Mouse (Mus musculus) cerebellum, postnatal 25 days (tissue): ENCODE measurements around the gene Alyref.
"Not testable (repeated sequence)": the region's sequence is repeated elsewhere in the genome, so short reads cannot be mapped to it uniquely, and the experiment has no call there.

Experiments used
- DNase-seq, 2 experiments: peaks; one replicate each; pipeline ENCODE4 v3.0.0; 2021; ENCODE audit warnings: mixed read lengths in 2 of 2

Gene Alyref

GRCm38 (mm10) chr11:120598990-120599549 lies 905 bp upstream of the Alyref start:
- DNase-seq: peak in 1 of 2 experiments; percentile 25

DNA sequence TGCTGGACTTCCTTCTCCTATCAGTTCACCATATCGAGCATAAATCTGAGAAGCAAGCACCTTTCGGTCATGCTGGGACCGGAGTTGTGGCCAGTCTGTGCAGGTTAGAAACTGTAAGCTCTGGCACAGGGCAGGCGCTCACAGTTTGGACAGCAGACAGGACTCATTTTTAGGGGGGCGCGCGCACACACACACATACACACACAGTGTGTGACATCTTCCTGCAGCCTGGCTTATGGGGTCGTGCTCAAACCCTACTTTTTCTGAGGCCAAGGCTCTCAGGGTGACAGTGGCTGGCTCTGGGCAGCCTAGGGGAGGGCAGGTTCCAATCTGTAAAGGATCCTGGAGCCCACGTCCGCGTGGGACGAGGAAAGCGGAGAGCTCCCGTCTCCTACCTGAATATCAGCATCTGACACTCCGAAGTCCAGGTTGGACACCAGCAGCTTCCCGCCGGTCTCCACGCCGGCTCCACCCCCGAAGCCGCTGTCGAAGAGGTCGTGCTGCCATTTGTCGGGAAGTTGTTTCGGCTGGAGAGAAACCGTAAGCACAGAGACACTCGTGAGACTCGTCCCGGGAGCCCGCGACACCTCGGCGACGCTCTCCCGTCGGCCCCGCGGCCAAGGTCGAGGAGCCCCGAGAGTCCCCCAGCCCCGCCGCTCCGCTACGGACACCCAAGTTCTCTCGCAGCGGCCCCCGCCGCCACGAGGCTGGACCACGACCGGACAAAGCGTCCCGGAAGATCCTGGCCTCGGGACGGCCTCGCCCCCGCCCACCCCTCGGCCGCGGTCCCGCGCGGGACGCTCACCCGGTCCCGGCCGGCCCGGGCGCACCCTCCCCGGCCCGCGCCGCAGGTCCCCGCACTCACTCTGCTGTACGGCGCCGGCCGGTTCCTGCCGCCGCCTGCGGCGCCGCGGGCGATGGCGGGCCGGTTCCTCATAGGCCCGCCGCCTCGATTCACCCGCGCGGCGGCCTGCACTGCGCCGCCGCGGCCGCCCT lies 627 bp downstream of the Alyref start:
- no peak for DNase-seq

- DNase-seq: no peak
These were observed 9.6 kb downstream of the Alyref start for GRCm38 (mm10) chr11:120588531-120588930.

GRCm38 (mm10) chr11:120583937-120584336 lies 14.2 kb downstream of the Alyref start:
- no peak for DNase-seq

GRCm38 (mm10) chr11:120582982-120583293 lies 15.2 kb downstream of the Alyref start:
- DNase-seq: not testable (repeated sequence)

DNA sequence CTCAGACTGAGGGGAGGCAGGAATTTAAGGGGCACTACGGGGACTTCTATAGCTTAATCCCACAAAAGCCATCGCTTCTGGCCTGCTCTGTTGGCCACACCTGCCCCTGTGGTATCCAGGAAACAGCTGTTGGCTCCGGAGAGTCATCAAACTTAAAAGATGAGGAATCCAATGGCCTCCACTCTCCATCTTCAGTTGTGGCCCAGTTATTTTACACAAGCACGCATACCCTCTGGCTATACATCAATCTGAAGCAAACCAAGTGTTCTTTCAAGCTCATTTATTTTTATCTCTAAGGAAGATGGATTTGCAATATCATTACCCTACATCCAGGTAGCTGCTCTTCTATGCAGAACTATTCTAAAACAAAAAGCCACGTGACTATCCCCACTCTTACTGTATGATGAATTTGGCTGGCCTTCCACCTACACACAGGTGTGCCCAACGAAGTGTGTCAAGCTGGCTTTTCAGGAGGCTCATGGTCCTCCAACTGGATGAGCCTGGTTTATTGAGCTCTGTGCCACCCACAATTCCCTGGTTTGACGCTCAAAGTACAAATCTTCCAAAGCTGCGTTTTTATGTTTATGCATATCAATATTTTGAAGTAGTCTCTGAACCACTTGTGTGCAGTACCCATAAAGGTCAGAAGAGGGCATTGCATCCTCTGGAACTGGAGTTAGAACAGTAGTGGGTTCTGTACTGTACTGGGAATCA lies 15.7 kb downstream of the Alyref start:
- peak in 1 of 2 experiments; percentile 56 for DNase-seq

- peak; percentile 93 to 94 for DNase-seq
These were observed 16.5 kb downstream of the Alyref start, which contains the start of gene Arhgdia for GRCm38 (mm10) chr11:120581490-120582267. Gene Arhgdia, minus strand, starts transcription at chr11:120581624.

- peak; percentile 62 to 66 for DNase-seq
These were observed 17.3 kb downstream of the Alyref start for GRCm38 (mm10) chr11:120580871-120581331.

GRCm38 (mm10) chr11:120580190-120580589 lies 18.0 kb downstream of the Alyref start:
- DNase-seq: peak in 1 of 2 experiments; percentile 52

DNA sequence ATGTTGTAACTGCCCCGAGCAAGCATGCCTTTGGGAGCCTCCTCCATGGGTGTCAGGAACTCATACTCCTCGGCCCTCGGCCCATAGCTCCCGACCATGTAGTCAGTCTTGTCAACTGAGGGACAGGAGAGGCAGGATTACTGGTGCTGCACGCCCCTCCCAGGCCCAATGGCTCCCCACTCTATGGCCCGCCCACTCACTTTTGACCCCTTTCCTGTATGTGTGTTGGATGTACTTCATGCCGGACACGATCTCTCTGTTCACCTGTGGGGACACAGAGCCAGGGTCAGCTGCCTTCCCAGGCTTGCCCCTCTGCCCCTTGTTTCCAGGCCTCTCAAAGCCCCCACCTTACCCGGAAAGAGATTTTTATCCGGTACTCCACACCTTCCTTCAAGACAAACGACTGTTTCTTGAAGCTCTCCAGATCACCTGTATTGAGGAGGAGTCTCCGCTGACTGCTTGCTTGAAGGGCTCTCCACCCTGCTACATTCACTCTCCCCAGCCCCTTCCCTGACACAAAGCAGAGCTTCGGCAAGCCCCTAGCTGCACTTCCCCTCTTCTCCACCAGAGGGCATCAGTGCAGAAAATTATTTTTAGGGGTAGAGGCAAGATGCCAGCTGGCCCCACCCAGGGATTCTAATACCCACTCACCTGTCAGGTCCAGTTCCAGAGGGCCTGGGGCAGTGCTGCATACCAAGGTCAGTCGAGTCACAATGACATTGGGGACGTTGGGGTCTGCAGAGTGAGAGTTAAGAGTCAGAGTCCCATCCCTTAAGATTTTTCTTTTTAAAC lies 18.7 kb downstream of the Alyref start:
- peak; percentile 83 to 87 for DNase-seq

GRCm38 (mm10) chr11:120578694-120579243 lies 19.4 kb downstream of the Alyref start:
- no peak for DNase-seq

DNA sequence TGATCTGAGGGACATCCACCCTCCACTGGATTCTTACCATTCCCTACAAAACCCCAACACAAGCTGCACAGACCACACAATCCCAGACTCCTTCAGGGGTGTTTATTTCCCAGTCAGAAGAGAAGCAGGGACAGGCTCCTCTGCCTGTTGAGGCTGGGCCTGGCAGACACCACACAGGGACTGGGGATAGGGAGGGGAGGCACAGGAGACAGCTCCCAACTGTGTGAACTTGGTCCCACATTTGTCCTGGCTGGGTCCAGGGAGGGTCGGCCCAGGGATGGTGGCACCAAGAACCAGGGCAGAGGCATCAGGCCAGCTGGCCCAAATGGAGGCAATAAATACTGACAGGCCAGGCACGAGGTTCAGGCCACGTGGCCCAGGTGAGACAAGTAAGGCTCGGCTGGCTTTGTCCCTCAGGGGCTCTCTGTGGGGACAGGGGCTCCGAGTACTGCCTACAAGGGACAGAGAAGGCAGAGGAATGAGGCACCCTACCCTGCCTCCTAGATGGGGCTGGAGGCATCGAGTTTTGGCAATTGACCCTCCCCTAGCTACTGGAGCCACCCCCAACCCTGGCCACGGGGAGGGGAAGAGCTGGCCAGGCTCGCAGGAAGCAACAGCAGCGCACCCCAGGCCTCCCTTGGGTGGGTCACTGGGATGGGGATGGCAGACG lies 20.0 kb downstream of the Alyref start:
- DNase-seq: peak in 1 of 2 experiments; percentile 28

DNA sequence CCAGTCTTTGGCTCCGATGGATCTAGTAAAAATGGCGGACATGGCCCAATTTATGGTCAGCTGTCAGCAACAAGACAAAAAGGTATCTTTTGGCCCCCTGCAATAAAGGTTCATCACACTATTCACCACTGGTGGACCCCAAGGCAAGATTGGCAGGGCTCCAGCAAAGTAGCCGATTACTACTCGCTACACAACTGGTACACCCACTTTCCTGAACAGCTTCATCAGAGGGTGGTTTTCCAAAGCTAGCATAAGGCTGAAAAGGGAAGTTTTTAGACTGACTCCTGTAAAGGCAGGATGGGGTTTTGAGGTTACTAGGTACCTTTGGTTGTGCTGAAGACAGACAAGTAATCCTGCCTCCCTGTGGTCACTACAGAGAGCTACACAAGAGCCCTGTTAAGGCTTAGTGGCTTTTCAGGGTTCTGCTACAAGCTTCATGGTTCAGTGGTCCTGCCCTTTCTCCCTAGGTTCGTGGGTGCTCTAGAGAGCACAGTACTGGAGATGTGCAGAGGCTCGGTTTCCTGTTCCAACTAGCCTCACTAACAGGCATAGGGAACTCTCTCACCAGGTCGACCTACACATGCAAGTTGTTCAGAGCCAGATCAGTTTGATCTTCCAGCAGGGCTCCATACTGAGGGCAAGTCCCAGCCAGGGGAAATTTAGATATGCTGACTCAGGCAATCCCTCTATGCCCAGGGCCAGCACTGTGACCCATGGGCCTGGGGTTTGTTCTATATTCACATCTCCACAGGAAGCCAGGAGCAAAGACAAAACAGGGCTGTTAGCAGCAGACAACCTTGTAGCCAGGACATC lies 20.7 kb downstream of the Alyref start:
- peak; percentile 27 to 56 for DNase-seq

DNA sequence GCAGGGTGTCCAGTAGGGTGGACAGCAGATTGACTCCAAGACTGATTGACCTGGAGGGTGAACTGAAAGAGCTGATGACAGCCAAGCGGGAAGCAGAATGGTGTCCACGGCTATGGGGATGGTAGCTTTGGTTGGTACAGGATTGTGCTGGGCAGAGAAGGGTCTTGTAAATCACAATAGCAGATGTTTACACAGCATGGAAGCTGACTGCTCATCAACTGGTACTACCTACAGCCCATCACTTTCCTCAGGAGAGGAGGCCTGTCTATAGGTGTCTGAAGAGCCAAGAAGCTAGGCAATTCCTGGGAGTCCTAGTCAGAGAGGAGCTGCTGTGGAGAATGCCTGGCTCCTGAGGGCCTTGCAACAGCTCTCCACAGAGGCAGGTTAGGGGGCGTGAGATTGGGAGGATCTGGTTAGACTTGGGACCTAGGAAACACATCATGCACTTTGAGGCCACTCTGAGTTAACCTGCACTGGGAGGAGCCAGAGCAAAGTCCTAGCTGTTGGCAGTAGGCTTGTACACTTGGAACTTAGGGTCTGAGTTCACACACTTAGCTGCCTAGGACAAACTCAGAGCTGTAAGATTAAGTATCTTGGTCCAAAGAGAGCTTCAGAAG lies 21.7 kb downstream of the Alyref start:
- no peak for DNase-seq

GRCm38 (mm10) chr11:120575940-120576339 lies 22.2 kb downstream of the Alyref start:
- no peak for DNase-seq

- DNase-seq: no peak
These were observed 23.1 kb downstream of the Alyref start for GRCm38 (mm10) chr11:120575046-120575445.

- no peak for DNase-seq
These were observed 23.9 kb downstream of the Alyref start for GRCm38 (mm10) chr11:120574278-120574600.

GRCm38 (mm10) chr11:120573585-120574277 lies 24.4 kb downstream of the Alyref start:
- peak in 1 of 2 experiments; percentile 32 for DNase-seq
